Mouse (Mus musculus): ENCODE data around the gene Gm42669.

The Gm42669 gene

DNA sequence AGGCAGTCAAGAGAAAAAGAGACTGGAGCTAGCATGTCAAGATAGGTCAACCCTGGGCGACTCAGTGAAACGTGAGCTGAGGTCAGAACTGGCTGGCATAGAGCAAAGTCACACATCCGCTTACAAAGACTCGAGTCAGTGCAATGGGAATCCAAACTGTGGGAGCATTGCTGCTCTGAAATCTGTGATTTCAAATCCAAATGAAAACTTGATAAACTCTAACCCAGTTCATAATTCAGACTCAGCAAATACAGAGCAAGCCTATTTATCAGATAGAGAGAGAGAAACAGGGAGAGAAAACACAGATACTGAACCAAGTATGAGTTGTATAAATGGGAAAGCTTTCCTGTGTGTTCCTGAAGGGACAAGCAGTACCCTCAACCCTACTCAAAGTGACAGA lies at the start of gene Gm42669:
TSS of gene Gm42669 (plus strand) at position 301 of the 400 bp plus-strand sequence.
- DNase-seq (ENCODE audit: low spot score), result no peak

DNA sequence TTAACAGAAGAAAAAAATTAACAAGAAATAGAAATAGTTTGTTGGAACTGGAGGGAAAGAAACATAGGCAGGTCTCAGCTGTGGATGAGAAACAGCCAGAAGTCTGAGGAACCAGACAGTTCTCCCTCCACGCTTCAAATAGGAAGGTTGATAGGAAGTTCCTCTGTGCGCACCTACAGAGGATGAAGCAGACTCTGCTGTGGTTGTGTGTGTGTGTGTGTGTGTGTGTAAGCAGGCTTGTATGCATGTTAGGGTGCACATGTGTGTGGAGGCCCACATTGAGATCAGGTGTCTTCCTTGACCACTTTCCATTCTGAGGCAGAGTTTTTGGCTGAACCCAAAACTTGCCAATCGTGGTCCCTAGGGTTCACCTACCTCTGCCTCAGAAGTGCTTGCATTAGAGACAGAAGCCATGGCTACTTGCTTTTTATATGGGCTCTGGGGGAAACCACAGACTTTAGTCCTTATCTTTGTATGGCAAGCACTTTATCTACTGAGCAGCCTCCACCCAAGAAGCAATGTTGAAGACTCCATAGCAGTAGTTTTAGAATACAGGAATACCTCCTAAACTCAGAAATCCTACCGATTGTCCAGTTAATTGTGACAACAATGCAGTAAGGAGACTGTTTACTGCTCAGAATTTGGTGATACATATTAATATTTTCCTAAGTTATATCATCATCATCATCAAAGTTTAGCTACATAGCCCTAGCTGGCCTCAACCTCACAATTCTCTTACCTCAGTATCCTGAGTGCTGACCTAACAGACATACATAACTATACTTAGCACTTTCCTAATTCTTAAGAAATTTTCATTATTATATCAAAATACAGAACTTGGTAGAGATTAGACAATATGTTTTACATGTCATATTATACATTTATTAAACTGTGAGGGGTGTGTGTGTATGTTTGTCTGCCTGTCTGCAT lies 45.0 kb upstream of the Gm42669 start:
- DNase-seq (ENCODE audit: low spot score), result no peak

DNA sequence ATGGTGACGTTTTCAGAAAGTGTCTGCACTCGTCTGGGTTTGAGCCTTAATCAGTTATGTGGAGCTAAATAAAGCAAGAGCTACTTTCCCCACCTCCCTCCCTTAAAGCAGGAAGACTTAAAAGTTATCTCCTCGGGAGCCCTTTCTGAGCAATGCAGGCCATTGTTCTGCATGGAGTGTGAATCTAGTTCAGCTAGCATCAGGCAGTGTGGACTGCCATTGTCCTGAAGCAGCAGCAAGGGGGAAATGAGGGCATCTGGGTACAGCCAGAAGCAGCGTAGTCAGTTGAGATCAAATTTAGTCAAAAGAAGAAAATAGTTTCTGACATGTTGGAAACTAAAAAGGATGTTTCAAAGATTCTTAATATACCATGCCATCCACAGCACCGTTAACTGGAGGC lies 40.9 kb upstream of the Gm42669 start:
- no peak for DNase-seq (ENCODE audit: low spot score)

DNA sequence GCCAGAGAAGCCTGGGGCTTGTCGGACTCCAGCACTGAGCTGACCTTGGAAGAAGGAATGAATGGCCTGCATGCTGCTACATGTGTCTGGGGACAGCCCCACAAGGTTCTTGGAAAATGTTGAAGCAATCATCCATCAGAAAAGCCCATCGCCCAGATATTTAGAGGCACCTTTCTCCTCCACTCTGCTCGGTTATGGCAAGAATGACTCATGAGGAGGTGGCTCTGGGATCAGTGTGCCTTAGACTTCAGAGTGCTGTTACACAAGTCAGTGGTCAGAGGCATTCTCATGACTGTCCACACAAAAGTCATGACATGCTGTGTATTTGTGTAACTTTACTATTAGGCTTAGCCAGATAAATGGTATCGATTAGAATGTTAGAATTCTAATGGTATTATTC lies 40.3 kb upstream of the Gm42669 start:
- no peak for DNase-seq (ENCODE audit: low spot score)

DNA sequence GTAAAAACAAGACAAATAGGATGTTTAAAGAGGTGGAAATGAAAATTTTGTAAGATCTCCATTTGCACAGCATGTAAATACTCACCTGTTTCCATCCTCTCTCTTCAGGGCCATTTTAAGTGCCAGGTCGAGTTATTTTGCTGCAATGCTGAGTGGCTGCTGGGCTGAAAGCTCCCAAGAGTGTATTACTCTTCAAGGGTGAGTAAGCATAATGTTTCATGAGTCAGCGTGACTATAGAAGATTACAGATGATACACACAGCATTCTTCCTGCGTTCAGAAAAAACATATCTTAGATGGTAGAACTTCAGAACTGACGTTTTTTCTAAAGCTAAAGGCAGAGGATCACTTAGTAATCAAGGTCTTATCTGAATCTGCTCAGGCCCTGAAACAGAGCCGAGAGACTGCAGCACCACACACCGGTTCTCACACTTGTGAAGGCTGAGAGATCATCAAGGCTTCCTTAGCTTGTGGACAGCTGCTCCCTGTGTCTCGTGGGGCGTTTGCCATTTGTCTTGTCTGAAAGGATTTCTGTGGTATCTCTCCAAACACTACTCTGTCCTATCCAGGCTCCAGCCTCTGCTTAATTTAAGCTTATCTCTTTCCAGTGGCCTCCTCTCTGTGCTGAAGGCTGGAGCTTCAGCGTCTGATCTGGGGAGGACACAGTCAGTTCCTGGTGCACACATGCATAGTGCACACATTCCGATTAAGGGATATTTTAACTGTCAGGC lies 36.7 kb upstream of the Gm42669 start:
- DNase-seq (ENCODE audit: low spot score), result peak; percentile 20

DNA sequence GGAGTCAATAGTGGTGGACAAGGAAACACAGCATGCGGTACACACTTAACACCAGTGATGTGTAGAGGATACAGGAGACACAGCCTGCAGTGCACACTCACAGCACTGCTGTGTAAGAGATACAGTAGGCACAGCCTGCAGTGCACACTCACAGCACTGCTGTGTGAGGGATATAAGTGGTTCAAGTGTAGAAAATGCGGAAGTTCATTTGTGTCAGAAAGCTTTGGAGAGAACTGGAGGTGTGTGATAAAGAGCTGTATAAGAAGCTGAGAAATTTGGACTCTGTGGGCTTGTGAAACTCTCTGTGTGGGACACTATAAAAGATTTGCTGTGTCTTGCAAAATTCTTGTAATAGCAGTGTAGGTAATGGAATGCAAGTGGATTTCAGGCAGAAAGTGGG lies 27.2 kb upstream of the Gm42669 start:
- no peak for DNase-seq (ENCODE audit: low spot score)

DNA sequence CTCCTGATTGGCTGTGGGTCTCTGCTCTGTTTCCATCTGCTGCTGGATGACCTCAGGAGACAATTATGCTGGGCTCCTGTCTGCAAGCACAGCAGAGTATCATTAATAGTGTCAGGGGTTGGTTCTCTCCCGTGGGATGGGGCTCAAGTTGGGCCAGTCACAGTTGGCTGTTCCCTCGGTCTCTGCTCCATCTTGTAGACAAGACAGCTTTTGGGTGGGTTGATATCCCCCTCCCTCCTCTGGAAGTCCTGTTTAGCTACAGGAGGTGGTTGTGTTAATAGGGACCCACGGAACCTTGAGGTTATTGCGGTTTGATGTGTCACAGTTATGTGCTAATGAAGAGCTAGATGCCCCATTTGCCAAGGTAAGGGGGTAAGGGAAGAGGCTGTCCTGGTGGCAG lies 18.4 kb upstream of the Gm42669 start:
- DNase-seq (ENCODE audit: low spot score), result no peak

DNA sequence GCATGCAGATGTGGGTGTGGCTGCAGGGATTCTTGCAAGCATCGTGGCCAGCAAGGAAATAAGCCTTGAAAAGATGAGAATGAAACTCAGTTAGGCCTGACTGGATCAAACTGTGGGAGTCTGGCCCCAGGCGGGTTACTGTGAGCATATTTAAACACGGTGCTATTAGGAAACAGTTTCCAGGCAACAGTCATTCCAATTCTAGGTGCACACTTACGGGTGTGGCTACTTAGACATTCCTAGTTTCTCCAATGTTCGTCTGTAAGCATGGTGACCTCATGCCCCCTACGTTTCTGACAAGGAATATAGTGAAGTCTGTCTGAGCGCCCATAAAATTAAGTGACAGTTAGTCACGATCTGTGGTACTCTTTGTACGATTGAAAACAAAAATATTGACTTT lies 16.4 kb upstream of the Gm42669 start:
- DNase-seq (ENCODE audit: low spot score), result no peak

DNA sequence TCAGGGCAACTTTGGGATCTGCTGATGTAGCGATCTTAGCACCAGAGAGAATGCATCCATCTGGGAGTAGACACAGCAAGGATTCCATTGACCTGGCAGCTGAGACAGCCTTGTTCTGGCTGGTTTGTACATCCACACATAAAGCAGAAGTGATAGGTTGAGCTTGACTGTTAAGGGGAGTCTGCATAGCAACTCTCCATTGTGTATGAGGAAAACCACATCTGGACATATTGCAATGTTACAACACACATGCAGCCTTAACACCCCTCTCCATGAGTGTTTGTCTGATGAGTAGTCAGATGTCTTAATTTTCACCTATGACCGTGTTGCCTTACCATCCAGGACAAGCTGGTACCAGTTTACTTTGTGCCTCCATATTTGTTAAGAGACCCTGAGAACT lies 14.9 kb upstream of the Gm42669 start:
- DNase-seq (ENCODE audit: low spot score), result no peak

DNA sequence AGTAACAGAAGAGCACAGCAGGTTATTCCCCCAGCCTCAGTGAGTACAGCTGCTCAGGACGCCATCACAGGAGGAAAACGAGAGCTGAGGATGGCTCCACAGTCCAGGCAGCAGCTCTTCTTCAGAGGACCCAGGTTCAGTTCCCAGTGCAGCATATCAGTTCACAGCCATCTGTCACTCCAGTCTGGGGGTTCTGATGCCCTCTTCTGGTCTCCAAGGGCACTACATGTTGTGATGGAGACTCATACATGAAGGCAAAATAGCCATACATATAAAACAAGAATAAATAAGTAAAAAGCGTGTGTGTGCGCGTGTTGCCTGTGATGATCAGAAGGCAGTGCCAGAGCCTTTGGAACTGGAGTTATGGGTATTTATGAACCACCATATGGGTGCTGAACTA lies 12.7 kb upstream of the Gm42669 start:
- DNase-seq (ENCODE audit: low spot score), result no peak

DNA sequence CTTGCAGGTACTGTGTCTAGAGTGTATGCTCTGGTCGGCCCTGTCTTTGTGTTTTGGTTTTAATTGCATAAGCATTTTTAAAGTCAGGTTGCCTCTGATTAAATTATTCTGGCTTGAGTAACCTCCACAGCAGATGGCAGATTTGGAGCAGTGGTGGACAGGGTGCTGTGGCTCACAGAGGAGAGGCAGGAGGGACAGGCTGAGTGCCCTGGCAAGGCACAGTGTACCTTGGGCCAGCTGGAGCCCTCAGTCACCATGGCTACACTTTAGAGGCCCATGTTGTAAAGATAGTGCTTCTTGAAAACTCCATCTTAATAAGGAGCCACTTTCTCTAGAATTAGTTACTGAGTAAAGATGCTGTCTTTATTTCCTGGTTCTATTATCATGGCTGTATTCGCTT lies 11.4 kb upstream of the Gm42669 start:
- peak; percentile 22 for DNase-seq (ENCODE audit: low spot score)

DNA sequence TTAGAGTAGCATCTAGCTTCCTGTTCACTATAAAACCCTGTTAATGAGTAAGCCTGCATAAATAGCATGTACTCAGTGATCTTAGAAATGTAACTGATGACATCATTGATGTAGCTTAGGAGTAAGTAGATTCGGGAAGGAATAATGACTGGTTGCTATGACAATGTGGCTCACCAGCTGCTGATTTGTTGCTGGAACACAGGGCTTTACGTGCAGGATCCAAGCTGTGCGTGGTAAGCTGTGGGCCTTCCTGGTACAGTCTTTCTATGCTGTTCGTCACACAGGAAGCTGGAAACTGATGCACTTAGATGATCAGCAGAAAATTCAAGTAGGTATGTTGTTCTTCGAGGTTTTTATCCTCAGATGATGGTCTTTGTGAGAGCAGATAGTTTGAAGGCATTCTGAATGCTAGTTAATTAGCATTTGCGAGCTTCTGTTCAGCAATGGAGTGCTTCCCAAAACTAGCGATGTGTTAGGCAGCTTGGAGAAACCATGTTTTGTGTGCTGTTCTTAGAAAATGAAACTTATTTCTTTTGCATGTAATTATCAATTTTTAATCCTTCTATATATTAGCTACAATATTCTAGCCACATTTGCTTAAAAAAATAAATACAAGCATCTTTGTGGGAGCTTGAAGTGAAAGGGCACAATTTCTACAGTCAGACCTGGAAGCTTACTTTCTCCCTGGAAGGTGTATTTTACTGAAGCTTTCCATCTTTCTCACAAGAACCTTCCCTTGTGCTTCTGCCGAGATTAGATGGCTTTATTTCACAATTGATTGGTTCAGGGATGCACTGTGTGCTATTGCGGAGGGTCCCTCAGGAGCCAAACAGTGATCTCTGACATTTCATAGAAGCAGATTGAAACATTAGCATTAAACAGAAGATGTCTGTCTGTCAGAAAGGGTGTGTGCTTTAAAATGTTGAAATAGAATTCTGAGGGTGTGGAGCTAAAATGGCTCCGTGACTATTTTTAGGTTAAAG lies 9.6 kb upstream of the Gm42669 start:
- peak; percentile 53 for DNase-seq (ENCODE audit: low spot score)

DNA sequence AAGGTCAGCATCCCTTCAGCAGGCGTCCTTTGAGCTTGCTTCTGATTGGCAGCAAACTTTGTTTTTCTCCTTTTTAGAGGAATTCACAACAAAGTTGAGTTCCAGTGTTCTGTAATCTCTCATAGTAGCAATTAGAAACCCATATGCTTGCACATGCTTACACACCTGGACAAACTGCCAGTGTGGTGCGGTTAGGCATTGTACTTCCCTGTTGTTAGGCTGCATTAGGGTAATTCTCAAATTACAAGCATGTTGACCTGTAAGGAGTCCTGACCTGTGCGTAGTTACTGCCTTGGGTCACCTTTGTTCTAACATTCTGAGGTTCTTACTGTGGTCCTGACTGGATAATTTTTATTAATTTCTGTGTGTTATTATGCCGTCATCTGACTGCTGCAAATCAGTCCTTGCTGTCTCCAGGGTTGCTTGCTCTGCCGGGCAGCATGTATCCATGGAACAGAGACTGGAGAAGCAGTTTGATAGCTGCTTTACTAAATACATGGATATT lies 8.6 kb upstream of the Gm42669 start:
- no peak for DNase-seq (ENCODE audit: low spot score)

DNA sequence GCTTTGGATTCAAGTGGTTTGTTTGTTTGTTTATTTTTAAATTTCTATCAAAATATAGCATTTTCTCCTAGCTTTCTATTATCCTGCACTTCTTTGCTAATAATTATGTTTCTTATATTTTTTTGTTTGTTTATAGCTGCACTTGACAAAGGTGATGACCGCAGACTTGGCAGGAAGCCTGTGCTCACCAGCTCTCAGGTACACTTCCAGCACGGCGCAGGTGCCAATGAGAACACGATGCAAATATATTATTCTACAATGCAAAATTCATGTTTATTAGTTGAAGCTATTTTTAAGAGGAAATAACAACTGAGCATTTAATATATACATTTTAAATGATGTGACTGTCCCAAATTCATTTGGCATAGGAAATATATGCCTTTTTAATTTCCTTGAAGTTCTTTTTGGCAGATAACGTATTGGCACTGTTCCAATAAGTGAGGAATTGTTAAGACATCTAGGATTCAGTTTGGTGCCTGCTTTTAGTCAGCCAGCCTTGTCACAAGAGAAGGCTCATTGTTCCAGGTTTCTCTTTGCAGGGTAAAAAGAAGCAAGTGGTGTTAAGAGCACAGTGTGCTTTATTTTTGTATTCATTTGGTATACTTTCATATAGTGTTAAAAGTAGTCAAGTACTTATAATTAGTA lies 7.4 kb upstream of the Gm42669 start:
- DNase-seq (ENCODE audit: low spot score), result no peak

DNA sequence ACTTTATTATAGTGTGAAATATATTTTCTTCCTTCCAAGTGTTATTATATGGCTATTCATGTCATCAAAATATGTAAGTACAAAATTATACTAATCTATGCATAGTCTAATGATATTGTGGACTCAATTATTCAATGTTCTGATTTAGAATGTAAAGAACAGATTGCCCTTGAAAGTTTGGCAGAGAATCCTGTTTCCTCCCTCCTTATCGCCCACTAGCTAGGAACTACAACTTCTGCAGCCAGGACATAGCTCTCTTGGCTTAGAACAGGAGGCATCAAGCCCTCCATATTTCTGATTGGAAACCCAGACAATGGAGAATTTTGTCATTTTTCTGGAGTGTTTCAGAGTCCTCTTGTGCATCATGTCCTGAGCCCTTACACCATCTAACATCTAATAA lies 6.7 kb upstream of the Gm42669 start:
- DNase-seq (ENCODE audit: low spot score), result no peak

DNA sequence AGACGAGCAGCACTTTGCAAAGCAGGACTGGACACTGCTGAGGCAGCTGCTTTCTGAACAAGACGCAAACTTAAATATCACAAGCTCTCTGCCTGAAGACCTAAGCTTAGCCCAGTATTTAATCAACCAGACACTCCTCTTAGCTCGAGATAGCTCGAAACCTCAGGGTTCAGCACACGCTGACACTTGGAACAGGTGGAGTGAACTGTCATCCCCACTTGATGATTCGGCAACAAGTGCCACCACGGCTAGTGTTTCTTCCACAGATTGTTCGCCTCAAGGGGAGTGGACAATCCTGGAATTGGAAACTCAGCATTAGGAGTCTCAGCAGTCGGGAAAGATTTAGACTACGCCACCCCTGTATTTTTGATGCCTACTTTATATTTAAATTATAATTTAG lies 3.1 kb downstream of the Gm42669 start:
- no peak for DNase-seq (ENCODE audit: low spot score)

DNA sequence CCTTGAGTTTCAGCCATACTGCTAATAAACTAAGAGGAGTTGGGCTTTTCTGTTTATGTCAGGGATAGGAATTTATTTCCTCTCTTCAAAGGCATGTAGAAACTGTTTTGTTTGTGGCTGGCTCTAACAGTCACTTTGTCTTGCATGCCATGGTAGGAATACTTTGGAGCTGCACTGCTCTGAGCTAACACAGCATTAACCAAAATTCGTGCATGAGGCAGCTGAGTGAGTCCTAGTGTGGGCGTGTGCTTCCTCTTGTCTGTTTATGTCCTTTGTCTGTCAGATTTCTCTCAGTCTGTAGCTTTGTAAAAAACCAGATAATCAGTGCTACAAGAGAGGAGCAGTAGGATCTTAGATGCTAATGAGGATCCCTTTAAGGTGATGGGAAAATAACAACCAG lies 3.9 kb downstream of the Gm42669 start:
- no peak for DNase-seq (ENCODE audit: low spot score)

DNA sequence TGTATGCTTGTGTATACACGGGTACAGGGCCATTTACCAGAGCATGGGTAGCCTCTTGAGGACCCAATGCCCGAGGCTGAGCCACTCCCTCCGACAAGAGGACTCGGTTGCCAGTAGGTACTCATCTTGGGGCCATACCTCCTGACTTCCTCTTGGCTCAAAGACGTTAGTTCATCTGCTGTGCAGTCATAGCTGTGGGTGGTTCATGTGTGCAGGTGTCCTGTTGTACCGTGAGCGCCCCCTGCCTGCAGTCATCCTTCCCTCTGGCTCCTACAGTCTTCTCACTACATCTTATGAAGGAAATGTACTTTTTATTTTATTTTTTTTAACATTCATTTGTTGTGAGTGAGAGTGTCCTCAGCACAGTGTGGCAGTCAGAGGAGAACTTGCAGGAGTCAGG lies 6.2 kb downstream of the Gm42669 start:
- peak; percentile 13 for DNase-seq (ENCODE audit: low spot score)

DNA sequence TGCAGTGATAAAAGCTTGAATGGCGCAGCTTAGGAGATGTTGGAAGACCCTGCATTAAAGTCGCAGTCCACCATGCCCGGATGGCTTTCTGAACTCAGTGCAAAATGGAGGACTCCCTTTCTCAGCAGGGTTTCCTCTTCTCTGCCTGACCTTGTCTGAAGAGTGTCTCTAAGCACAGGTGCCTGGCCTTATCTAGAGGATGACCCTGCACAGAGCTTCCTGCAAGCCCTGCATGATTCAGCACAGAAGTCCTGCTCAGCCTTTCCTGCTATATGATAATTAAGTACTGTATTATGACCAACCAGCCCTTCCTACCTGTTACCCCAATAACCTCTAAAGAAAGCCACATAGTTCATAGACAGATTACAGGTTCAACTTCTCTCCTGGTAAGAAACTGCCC lies 8.0 kb downstream of the Gm42669 start:
- no peak for DNase-seq (ENCODE audit: low spot score)

DNA sequence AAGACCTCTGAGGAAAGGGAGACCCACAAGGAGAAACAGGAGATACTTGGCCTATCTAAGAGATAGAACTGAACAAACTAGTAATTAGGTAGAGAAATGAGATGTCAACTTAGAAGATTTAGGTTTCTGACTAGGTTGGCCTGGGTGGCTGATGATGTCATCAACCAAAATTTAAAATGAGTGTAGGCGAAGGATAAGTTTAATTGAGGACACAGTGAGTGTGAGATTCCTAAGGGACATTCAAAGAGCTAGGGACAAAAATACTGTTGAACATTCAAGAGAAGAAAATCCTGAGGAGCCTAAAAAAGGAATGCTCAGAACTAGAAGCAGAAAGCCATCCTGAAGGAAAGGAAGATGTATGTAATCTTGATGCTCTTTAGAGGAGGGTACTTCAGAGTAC lies 8.7 kb downstream of the Gm42669 start:
- no peak for DNase-seq (ENCODE audit: low spot score)

DNA sequence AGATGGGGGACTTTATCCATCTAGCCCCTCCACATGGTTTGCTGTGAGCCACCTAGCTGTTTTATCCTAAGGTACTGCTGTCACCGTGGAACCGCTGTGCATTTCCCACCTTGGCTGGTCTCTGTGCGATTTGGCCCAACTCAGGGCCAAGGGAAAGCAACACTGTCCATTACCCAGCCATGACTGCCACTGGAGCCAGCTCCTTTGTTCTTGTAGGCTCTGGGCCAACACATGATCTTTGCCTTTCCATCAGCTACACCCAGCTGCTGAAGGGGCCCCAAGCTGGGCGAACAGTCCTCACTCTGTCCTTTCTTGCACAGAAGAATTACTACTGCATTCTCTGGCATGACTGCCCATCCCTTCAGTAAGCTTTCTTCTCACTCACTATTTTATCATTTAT lies 11.2 kb downstream of the Gm42669 start:
- no peak for DNase-seq (ENCODE audit: low spot score)

DNA sequence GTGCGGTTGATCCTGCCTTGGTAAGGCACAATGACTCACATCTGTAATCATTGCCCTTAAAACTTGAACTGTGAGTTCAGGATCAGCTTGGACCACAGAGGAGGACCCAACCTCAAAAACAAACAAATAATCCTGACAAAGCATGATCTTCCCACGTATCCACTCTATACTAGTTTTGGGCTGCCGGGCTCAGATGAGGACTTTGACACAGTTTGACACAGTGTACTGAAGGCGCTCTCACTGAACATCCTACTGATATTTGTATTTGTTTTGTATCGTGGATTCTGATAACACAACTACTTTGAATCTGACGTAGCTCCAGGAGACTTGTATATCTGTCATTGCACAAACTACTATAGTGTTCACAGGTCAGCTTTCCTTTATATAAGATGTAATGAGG lies 14.0 kb downstream of the Gm42669 start:
- no peak for DNase-seq (ENCODE audit: low spot score)

Measured in MN1 (cell line).